Comparison of ENCODE assay signal across 10 mouse cellular contexts in genomic region chr6:57823461-57823860, GRCm38 (mm10). TPM values are rescaled to one million over a fixed set of nuclear protein-coding genes. Genes with fewer than 3 reads are reported as not detected.
DNase-seq lines count a peak whose midpoint lies in the region; ATAC-seq and TF ChIP-seq lines count a peak whose summit lies in the region.
"Had no signal": no experiment of that assay in that cellular context is flagged by ENCODE, and none has a peak within 500 bp of the region (broad histone marks: within the 10 kb centered on the region; RNA-seq: fewer than 3 reads in every experiment).

No protein-coding gene starts in this region.

- H3K36me3 ChIP-seq in kidney, embryonic 14.5 days (ENCODE audit: control insufficient read depth, insufficient read depth, low read length) = no peaks in the 10 kb centered on the region
- H3K36me3 ChIP-seq in embryonic facial prominence, embryonic 10.5 days (replicated peaks) = 0 out of 2 replicates have a peak, but pooled peaks cover 5% of the 10 kb centered on the region
- no peaks in the 10 kb centered on the region for H3K36me3 ChIP-seq in hindbrain, embryonic 16.5 days (ENCODE audit: control insufficient read depth, insufficient read depth, low read length)
- H3K36me3 ChIP-seq in midbrain, embryonic 16.5 days (ENCODE audit: control insufficient read depth, insufficient read depth, low read length) = no peaks in the 10 kb centered on the region

- peak overlapping the region; percentile 13; the same call in 1 of the 2 replicates for H3K4me3 ChIP-seq in kidney, embryonic 14.5 days (ENCODE audit: low read length)
- H3K4me3 ChIP-seq in embryonic facial prominence, embryonic 10.5 days = peak overlapping the region; percentile 92
- H3K4me3 ChIP-seq in hindbrain, embryonic 16.5 days (ENCODE audit: low read length) = peak overlapping the region; percentile 69
- 0 out of 2 replicates have a peak overlapping the region, but pooled peaks have one; percentile 11 for H3K4me3 ChIP-seq in midbrain, embryonic 16.5 days (ENCODE audit: low read depth, low read length)
- no peak overlapping the region for H3K4me3 ChIP-seq in gastrocnemius, adult 2 months

- H3K4me2 ChIP-seq in kidney, embryonic 14.5 days (replicated peaks; ENCODE audit: low read depth, low read length) = peak overlapping the region; percentile 62
- peak overlapping the region; percentile 64 for H3K4me2 ChIP-seq in hindbrain, embryonic 16.5 days (ENCODE audit: low read length)
- H3K4me2 ChIP-seq in midbrain, embryonic 16.5 days (ENCODE audit: low read length) = peak overlapping the region; percentile 51

- no peaks in the 10 kb centered on the region for H3K9me3 ChIP-seq in kidney, embryonic 14.5 days (ENCODE audit: control insufficient read depth, low read length)
- no peaks in the 10 kb centered on the region for H3K9me3 ChIP-seq in embryonic facial prominence, embryonic 10.5 days
- no peaks in the 10 kb centered on the region for H3K9me3 ChIP-seq in hindbrain, embryonic 16.5 days (ENCODE audit: control insufficient read depth, low read length)
- no peaks in the 10 kb centered on the region for H3K9me3 ChIP-seq in midbrain, embryonic 16.5 days (replicated peaks; ENCODE audit: control insufficient read depth, low read length, poor library complexity, severe bottlenecking)

- no peak overlapping the region for H3K27ac ChIP-seq in kidney, embryonic 14.5 days (ENCODE audit: low read depth, low read length)
- 0 out of 2 replicates have a peak overlapping the region, but pooled peaks have one; percentile 10 for H3K27ac ChIP-seq in embryonic facial prominence, embryonic 10.5 days (replicated peaks)
- H3K27ac ChIP-seq in hindbrain, embryonic 16.5 days (ENCODE audit: low read depth, low read length) = no peak overlapping the region
- no peak overlapping the region for H3K27ac ChIP-seq in midbrain, embryonic 16.5 days (ENCODE audit: low read length)
- H3K27ac ChIP-seq in gastrocnemius, adult 2 months = no peak overlapping the region

- no peak for DNase-seq in kidney, postnatal 36 days
- no peak for DNase-seq in embryonic facial prominence, embryonic 10.5 days (ENCODE audit: low spot score)
- DNase-seq in frontal cortex, postnatal 10 days (ENCODE audit: low spot score in 2 of 2) = no peak
- DNase-seq in ovary, postnatal 36 days (ENCODE audit: low spot score) = no peak
- no peak for DNase-seq in gastrocnemius, adult 2 months
- DNase-seq: cerebellum, postnatal 10 days had no signal

- intact Hi-C loops in gastrocnemius, adult 2 months (cut with DNase I) = no loop called here

- no peak for ATAC-seq in kidney, embryonic 14.5 days (ENCODE audit: low FRiP score, low TSS enrichment)
- ATAC-seq in hindbrain, embryonic 16.5 days = no peak
- no peak for ATAC-seq in midbrain, embryonic 16.5 days

- H3K27me3 ChIP-seq in kidney, embryonic 14.5 days (ENCODE audit: control insufficient read depth, insufficient read depth, low read length) = no peaks in the 10 kb centered on the region
- no peaks in the 10 kb centered on the region for H3K27me3 ChIP-seq in embryonic facial prominence, embryonic 10.5 days (replicated peaks; ENCODE audit: low read depth, poor library complexity, severe bottlenecking)
- no peaks in the 10 kb centered on the region for H3K27me3 ChIP-seq in hindbrain, embryonic 16.5 days (replicated peaks; ENCODE audit: control insufficient read depth, insufficient read depth, low read length)
- H3K27me3 ChIP-seq in midbrain, embryonic 16.5 days (ENCODE audit: control insufficient read depth, insufficient read depth, low read depth, low read length) = no peaks in the 10 kb centered on the region

- H3K4me1 ChIP-seq in kidney, embryonic 14.5 days (ENCODE audit: control insufficient read depth, insufficient read depth, low read length) = no peaks in the 10 kb centered on the region
- peaks cover 19% of the 10 kb centered on the region for H3K4me1 ChIP-seq in embryonic facial prominence, embryonic 10.5 days
- H3K4me1 ChIP-seq in hindbrain, embryonic 16.5 days (ENCODE audit: control insufficient read depth, insufficient read depth, low read depth, low read length) = peaks cover 10% of the 10 kb centered on the region
- H3K4me1 ChIP-seq in midbrain, embryonic 16.5 days (ENCODE audit: control insufficient read depth, insufficient read depth, low read length) = peaks cover 18% of the 10 kb centered on the region

- 0 out of 2 replicates have a peak overlapping the region, but pooled peaks have one; percentile 28 for H3K9ac ChIP-seq in kidney, embryonic 14.5 days (ENCODE audit: low read depth, low read length)
- H3K9ac ChIP-seq in hindbrain, embryonic 16.5 days (ENCODE audit: low read depth, low read length) = no peak overlapping the region
- no peak overlapping the region for H3K9ac ChIP-seq in midbrain, embryonic 16.5 days (ENCODE audit: low read depth, low read length)

- TF ChIP-seq CTCF in gastrocnemius, adult 2 months (IDR thresholded peaks at IDR 0.05) = no peak

- 26% methylated on average over 3 of the region's 3 CpGs for WGBS in kidney, embryonic 14.5 days
- WGBS in embryonic facial prominence, embryonic 10.5 days = 47% methylated on average over 3 of the region's 3 CpGs
- 35% methylated on average over 3 of the region's 3 CpGs for WGBS in hindbrain, embryonic 16.5 days
- WGBS in midbrain, embryonic 16.5 days = 47% methylated on average over 3 of the region's 3 CpGs

RNA-seq across cellular contexts. Expression of gene Vopp1, which starts 1.5 kb away (rescaled TPM):
- polyA plus RNA-seq in kidney, embryonic 14.5 days (2014; fragmentation: Nextera tagmentation; extraction: Ambion mirVana) = 17.2 and 23.5 TPM in 2 replicates
- 63.3 and 66.0 TPM in 2 replicates for polyA plus RNA-seq in embryonic facial prominence, embryonic 10.5 days (2016; fragmentation: Nextera tagmentation; extraction: Ambion mirVana)
- polyA plus RNA-seq in hindbrain, embryonic 16.5 days (2015; fragmentation: Nextera tagmentation; extraction: Ambion mirVana) = 218 and 224 TPM in 2 replicates
- 254 and 266 TPM in 2 replicates for polyA plus RNA-seq in midbrain, embryonic 16.5 days (2015; fragmentation: Nextera tagmentation; extraction: Ambion mirVana)
- total RNA-seq in gastrocnemius, adult 2 months (2021) = 1 to 10 TPM; 3.2 to 5.6 TPM

RNA-seq across cellular contexts. Expression of gene Vmn1r21, which starts 26.7 kb away (rescaled TPM):
- 0.24 TPM in 1 of 2 replicates, not detected in the other for polyA plus RNA-seq in kidney, embryonic 14.5 days (2014; fragmentation: Nextera tagmentation; extraction: Ambion mirVana)
- polyA plus RNA-seq in embryonic facial prominence, embryonic 10.5 days (2016; fragmentation: Nextera tagmentation; extraction: Ambion mirVana) = not detected in 2 replicates
- polyA plus RNA-seq in hindbrain, embryonic 16.5 days (2015; fragmentation: Nextera tagmentation; extraction: Ambion mirVana) = not detected in 2 replicates
- 0.10 TPM in 1 of 2 replicates, not detected in the other for polyA plus RNA-seq in midbrain, embryonic 16.5 days (2015; fragmentation: Nextera tagmentation; extraction: Ambion mirVana)
- not detected for total RNA-seq in gastrocnemius, adult 2 months (2021)
- total RNA-seq: layer of hippocampus, postnatal 10 days had no signal
